Mouse (Mus musculus): ENCODE data around the gene Cdca3.

DNA sequence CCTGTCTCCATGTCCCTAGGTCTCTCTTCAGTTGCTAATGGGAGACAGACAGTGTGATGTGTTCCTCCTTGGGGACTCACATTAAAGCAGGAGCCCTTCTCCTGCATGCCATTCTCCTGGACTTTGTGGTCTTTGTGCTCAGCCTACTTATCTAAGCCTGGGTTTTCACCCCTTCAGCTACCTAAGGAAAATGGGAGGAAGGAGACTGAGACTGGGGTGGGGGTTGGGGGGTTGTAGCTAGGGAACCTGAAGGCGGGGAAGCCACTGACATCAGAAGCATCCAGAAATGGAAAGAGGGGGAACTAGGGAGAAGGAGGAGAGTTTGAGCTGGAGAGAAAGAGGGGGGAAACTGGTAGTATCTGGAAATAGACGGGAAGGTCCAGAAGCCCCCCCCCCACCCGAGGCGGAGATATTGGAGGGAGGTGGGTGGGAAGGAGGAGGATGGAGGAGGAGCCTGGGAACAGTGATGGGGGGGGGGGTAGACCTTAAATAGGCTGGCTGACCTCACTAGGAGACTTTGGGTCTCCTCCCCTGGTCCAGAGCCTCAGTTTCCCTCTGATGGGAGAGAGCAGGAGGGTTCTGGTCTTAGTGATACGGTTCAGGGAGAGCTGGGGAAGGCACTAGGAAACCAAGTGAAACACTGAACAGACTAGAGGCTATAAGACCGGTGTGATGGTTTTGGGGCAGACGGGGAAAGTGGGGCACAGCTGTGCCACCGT, 33.2 kb downstream of the Cdca3 start:
- TF ChIP-seq CTCF (IDR thresholded peaks at IDR 0.05) (no peak), EP300 (IDR thresholded peaks at IDR 0.05) (no peak)
